Mouse (Mus musculus) bone marrow, adult 2 months (tissue): Measurements from ENCODE around the gene Macrod2. TPM values are rescaled to one million over a fixed set of nuclear protein-coding genes. Genes with fewer than 3 reads are reported as not detected.

Experiments used
- H3K27ac ChIP-seq: fragments of 200-500 bp; 2 replicates; pipeline ENCODE4 v1.5.1; 2012; ENCODE audit warnings: low read depth, mild to moderate bottlenecking, control low read depth, inconsistent platforms, low read length; ENCODE audit not compliant: control insufficient read depth, poor library complexity, insufficient read depth
- H3K4me1 ChIP-seq: fragments of 200-500 bp; 2 replicates; pipeline ENCODE4 v1.6.1; 2011; ENCODE audit warnings: low read length; ENCODE audit not compliant: control insufficient read depth, insufficient read depth
- H3K4me3 ChIP-seq: fragments of 200-500 bp; replicated peaks from 2 replicates; pipeline ENCODE3; 2011; ENCODE audit warnings: mild to moderate bottlenecking, low read depth, low read length, control low read depth; ENCODE audit not compliant: control insufficient read depth
- CTCF ChIP-seq: fragments of 200-500 bp; IDR thresholded peaks from 2 replicates; pipeline ENCODE4 v1.5.1; 2011; ENCODE audit warnings: low read length, control low read depth; ENCODE audit not compliant: control insufficient read depth, insufficient read depth
- POLR2A ChIP-seq: fragments of 200-500 bp; IDR thresholded peaks from 2 replicates; pipeline ENCODE4 v1.6.1; 2011; ENCODE audit warnings: low read depth, mild to moderate bottlenecking, control low read depth, low read length, borderline replicate concordance; ENCODE audit not compliant: control insufficient read depth
- WGBS: fragments of 180-500 bp; shearing (Covaris S2); methylation state at CpG from one replicate; pipeline ENCODE4 v1.1.7; 2018; 5-methylcytosine and 5-hydroxymethylcytosine counted together
- polyA plus RNA-seq: library from polyadenylated mRNA; stranded (reverse); fragments of >200 nt; gene quantifications from 2 replicates; pipeline ENCODE4 v1.2.4, GENCODE M21; 2011; ENCODE audit warnings: low replicate concordance; ENCODE audit not compliant: missing spikeins, insufficient read depth, insufficient read length

The Macrod2 gene
- polyA plus RNA-seq, 1 experiment: 2.8 TPM

DNA sequence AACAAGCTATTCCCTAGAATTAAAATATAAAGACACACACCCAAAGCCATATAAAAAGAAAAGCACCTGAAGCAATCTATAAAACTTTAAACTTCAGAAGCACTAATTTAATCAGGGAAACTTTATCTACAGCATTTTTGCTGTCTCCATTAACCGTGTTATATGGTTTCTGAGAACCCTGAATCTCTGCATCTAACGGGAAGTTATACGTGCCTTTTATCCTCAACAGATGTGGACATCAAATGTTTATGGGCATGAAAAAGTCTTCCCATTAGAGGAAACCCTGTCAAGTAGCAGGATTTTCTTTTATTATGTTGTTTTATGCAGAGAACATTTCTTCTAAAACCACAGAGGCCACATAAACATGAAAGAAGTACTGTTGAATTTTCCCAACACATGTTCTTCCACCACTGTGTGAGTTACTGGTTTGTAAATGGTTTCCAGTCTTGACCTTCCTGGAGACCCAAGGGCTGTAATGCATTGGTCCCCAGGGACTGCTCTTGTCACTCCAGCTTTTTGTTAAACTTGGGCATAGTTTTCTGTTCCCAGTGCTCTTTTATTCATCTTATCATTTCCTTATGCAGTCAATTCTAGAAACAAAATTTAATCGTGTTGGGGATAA is 1629.5 kb downstream of the Macrod2 start:
- TF ChIP-seq POLR2A: no peak
- no peak for TF ChIP-seq CTCF
- 69% methylated on average over 4 of the region's 4 CpGs for WGBS

GRCm38 (mm10) chr2:142026721-142027120 is 1631.6 kb downstream of the Macrod2 start:
- Histone ChIP-seq H3K4me1 (no peaks in the 10 kb centered on the region), H3K4me3 (no peak overlapping the region), H3K27ac (no peak overlapping the region)
- TF ChIP-seq CTCF: no peak
- TF ChIP-seq POLR2A: no peak

More for the DNA sequence above, 1629.5 kb downstream of the Macrod2 start:
- Histone ChIP-seq H3K4me1 (no peaks in the 10 kb centered on the region), H3K4me3 (no peak overlapping the region), H3K27ac (no peak overlapping the region)

DNA sequence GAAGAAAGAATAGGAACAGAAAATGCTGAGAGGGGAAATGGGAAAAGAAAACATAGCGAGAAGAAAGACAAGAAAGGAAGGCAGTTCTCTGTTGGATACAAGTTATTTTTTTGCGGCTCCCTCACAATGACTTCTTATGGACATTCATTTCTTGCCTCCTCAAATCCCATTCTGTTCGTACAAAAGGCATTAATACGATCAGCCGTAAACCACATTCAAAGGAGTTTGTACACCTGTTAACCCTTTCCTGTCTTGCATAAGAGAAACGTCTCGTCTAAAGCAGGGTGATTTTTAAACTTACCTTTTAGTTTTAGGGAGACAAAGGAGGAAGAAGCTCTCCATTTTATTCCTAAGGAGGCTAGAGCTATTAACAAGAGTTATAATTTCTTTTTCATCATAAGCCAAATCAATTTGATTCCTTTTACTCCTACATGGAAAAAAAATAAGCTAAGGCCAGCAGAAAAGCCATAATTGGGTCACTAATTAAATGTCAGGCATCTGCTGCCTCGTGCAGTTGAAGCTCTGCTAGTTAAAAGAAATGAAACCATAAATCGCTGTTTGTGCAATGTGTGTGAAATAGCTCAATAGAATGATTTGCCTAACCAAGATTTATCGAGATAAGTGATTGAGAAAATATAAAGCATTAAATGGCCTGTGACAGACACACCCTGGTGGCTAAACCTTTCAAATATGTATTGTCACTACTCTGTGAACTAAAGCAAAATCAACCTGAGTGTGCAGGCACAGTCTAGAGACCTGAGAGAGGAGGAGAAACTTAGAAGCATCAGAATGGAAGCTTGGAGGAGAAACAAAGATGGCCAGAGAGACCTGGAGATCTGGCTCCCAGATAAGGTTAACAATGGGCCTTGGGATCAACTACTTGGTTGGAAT is 1635.9 kb downstream of the Macrod2 start:
- no peak overlapping the region for H3K4me3 ChIP-seq
- no peak overlapping the region for H3K27ac ChIP-seq
- no peak for TF ChIP-seq POLR2A
- TF ChIP-seq CTCF: no peak
- 47% methylated on average over 10 of the region's 10 CpGs for WGBS
- H3K4me1 ChIP-seq: no peaks in the 10 kb centered on the region

DNA sequence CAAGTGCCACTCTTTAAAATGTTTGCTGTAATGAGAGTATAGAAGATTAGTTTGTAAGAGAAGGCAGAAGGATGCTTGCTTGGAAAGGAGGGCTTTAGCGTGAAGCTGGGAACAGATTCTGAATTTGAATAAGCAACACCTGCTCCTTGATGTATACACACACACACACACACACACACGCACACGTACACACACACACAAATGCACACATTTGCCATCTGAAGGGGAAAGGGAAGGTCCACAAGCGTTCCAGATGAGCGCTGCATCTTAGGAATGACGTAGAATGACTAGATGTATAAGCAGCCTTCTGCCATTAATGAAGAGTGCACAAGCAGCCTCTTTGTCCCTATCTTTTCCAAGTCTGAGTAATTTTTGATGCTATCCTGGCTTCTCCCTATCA is 1660.5 kb downstream of the Macrod2 start:
- Histone ChIP-seq H3K4me3 (no peak overlapping the region), H3K4me1 (no peaks in the 10 kb centered on the region), H3K27ac (no peak overlapping the region)
- TF ChIP-seq CTCF: no peak
- TF ChIP-seq POLR2A: no peak
- WGBS: 88% methylated on average over 6 of the region's 6 CpGs

GRCm38 (mm10) chr2:142057889-142058750 is 1663.0 kb downstream of the Macrod2 start:
- TF ChIP-seq CTCF (no peak), POLR2A (no peak)
- no peaks in the 10 kb centered on the region for H3K4me1 ChIP-seq
- 68% methylated on average over 14 of the region's 14 CpGs for WGBS
- H3K4me3 ChIP-seq: no peak overlapping the region
- no peak overlapping the region for H3K27ac ChIP-seq

DNA sequence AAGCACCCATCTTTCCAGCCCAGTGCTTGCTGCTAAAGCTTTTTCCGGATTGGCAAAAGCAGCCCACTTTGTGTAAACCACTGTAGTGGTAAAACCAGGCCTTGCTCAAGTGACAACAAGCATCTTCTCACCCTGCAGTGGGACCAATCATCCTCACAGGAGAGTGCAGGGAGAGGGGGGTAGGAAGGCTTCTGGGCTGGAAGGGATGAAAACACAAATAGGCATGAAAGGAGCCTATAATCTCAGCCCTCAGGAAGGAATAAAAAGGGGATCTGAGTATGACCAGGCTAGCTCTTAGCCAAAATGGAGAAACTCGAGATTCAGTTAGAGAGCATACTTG is 1663.6 kb downstream of the Macrod2 start:
- 43% methylated on average over 2 of the region's 2 CpGs for WGBS
- no peaks in the 10 kb centered on the region for H3K4me1 ChIP-seq
- TF ChIP-seq CTCF (no peak), POLR2A (no peak)
- no peak overlapping the region for H3K4me3 ChIP-seq
- no peak overlapping the region for H3K27ac ChIP-seq

DNA sequence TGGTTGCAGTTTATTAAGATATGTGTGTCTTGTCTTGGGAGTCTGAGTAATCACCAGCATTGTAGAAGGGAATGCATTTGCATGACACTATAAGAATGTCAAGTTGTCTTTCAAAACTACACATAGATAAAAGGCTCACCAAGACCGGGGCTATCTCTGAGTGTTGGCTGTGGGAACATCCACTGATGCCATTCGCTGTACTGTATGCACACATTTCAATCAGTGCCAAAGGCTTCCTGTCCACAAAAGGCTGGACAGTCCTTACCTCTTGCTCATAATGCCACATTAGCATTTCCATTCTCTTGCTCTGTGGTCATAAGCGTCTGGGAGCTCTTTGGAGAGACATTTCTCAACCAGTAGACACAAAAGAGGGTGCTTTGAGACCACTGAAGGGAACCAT is 1713.8 kb downstream of the Macrod2 start:
- TF ChIP-seq POLR2A (no peak), CTCF (no peak)
- Histone ChIP-seq H3K4me1 (no peaks in the 10 kb centered on the region), H3K27ac (no peak overlapping the region), H3K4me3 (no peak overlapping the region)
- WGBS: 64% methylated on average over 3 of the region's 3 CpGs

- 95% methylated on average over 1 of the region's 1 CpGs for WGBS
- H3K4me1 ChIP-seq: no peaks in the 10 kb centered on the region
- no peak overlapping the region for H3K27ac ChIP-seq
- TF ChIP-seq POLR2A (no peak), CTCF (no peak)
- no peak overlapping the region for H3K4me3 ChIP-seq
These were observed 1721.5 kb downstream of the Macrod2 start for GRCm38 (mm10) chr2:142116623-142117022.
